Mouse (Mus musculus): Measurements from ENCODE around the gene Taf6.
"Not testable (repeated sequence)": the region's sequence is repeated elsewhere in the genome, so short reads cannot be mapped to it uniquely, and the experiment has no call there.

Taf6 gene

DNA sequence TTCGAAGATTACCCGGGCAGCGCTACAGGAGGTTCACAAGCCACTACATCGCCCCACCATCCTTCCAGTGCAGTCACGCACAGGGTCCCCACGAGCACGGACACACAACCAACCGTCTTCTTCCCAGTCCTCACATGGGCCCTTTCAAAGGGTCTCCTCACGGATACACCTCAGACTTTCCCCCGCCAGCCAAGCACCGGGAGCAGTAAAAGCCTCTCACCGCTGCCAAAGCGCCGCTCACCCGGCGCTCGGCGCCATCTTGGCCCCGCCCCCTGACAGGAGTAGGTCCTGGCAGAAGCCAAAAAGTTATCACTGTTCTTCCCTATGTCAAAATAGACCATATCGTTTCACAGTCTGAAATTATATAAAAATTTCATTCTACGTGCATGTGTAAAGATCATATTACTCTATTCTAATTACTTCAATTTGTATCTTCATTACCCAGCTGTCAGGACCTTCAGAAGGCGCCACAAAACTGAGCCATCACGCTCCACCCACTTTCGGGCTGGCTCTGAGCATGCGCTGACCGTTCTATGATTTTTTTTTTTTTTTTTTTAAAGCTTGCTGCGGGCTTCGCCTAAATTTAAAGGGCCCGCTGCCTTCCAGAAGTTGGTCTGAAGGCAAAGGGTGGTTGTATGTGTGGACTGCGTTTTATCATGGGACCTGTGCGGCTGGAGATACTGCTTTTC, at the start of gene Taf6, which contains the start of gene Cnpy4:
Taf6 (minus strand) TSS at position 502 of the 689 bp plus-strand sequence.
Cnpy4 (plus strand) TSS at position 536 of the 689 bp plus-strand sequence.
- DNase-seq: peak; percentile 75

DNA sequence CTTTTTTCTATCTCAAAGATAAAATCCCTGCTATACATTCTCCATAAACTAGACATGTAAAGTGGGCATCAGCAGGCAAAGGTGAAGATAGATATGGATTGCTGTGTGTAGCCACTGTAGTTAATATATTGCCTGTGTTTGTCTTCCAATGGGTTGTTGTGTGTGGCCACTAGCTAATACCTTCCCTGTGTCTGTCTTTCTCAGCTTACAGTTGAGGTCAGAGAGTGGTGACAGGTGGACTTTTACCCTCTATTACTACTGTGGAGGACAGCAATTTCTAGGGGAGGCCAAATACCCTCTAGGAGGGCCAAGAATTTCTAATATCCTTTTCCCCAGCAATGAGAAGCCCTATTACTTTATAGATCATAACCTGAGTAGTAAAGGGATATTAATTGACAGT, 47.0 kb upstream of the Taf6 start:
- DNase-seq: no peak

DNA sequence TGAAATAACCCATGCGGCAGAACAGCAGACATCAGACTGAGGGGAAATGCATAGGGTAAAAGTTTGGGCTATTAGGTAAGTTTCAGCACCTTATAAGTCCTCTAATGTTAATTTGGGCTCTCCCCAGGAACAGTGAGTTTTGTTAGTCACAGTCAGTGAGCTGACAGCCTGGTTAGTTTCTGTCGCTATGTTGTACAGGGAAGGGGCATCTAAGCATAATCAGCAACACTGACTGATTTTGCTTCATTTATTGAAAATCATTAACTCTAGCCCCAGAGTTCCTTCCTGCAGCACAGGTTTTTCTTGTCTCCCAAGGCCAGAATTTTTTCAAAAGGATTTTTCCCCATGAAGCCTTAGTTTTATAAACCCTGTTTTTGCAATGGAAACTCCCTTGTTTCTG, 46.5 kb upstream of the Taf6 start:
- no peak for DNase-seq

DNA sequence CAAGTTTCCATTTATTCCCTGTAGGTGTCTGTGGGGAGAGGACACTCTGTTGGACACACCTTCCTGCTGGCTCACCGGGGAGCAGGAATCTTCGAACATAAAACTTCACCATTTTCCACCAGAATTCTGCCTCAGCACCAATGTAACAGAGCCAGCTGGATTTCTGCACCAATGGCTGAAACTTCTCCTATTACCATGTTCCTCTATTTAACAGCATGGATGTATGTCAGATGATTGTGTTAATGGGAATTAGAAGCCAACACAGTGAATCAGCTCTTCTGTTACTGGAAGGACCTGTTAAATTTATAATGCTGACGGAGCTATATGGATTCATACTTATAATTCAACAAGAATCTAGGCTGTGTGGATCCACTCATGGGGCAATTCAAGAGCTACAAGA, 42.3 kb upstream of the Taf6 start:
- no peak for DNase-seq

DNA sequence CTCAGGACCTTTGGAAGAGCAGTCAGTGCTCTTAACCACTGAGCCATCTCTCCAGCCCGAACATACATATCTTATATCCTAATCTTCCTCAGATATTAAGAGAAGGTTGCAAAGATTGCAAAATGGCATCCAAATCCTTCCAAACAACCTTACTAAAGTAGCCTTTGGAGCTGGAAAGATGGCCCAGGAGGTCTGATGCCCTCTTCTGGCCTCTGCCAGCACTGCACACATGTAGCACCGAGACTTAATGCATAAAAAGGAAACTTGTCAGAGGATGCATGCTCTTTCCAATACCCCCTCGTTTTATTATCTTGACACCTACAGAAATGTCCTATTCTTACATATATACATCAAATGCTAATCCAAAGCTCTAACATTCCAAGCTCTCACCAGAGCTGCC, 40.8 kb upstream of the Taf6 start:
- peak; percentile 38 for DNase-seq

DNA sequence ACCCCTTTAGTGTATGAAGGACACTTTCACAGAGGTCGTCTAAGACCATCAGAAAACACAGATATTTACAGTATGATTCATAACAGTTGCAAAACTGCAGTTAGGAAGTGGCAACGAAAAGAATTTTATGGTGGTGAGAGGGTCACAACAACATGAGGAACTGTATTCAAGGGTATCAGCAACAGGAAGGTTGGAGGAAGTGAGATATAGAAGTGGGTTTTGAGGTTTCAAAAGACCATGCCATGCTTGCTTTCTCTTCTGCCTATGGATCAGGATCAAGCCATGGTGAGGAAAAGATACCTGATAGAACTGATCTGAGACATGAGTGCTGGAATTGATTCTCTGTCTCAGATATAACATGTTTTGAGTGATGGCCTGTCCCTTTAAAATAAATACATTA, 40.1 kb upstream of the Taf6 start:
- no peak for DNase-seq

DNA sequence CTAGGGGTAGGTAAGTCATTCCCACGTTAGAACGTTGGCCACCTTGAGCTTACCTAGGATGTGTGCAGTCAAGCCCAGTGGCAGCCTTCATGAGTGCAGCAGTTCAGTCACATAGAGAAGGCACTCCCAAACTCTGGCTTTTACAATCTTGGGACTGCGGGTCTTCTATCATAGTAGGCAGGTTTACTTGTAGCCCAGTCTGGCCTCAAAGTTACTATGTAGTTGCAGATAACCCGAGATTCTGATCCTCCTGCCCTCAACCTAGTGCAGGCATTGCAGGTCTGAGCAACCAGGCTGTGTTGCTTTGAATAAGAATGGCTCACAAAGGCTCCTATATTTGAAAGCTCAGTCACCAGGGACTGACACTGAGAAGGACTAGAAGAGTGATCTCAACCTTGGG, 39.2 kb upstream of the Taf6 start:
- no peak for DNase-seq

DNA sequence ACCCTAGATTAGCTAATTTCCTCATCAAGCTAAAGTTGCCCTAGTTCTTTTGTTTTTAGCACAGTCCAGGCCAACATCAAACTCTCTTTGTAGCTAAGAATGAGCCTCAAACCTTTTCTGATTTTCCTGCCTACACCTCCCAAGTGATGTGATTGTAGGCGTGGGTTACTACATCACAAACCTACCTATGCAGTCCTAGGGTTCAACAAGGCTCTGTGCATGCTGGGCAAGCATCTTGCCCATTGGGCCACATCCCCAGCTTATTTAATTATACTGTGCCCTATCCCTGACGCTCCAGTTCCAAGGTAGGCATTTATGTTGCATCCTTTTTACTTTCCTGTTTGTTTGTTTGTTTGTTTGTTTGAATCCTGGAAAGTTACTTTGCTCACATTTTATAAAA, 38.4 kb upstream of the Taf6 start, which contains the start of gene Nxpe5:
Nxpe5 (plus strand) TSS at position 199 of the 400 bp plus-strand sequence.
- DNase-seq: no peak

DNA sequence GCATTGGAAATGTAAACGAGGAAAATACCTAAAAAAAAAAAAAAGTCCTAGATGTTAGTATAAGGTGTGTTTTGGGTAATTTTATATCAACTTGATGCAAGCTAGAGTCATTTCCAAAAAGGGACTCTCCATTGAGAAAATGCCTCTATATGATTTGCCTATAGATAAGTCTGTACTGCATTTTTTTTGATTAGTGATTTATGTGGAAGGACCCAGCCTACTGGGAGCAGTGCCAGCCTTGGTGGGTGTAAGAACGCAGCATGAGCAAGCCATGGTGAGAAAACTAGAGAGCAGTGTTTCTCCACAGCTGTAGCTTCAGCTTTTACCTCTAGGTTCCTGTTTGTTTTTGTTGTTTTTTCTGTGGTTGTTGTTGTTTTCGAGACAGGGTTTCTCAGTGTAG, 36.0 kb upstream of the Taf6 start:
- DNase-seq: peak; percentile 10

DNA sequence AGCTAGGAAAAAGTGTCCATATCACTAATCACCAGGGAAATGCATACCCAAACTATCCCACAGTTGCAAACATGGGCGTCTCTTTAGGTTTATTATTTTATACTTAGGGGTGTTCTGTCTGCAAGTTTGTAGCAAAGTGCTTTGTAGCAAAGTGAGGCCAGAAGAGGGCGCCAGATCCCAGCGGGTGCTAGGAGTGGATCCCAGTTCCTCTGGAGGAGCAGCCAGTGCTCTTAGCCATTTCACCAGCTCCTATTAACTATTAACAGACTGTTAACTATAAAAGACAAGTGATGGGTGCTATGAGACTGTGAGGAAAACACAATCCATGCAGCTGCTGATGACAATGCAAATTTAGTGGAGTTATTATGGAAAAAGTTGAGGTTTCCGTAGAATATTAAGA, 34.9 kb upstream of the Taf6 start:
- DNase-seq: peak; percentile 95

DNA sequence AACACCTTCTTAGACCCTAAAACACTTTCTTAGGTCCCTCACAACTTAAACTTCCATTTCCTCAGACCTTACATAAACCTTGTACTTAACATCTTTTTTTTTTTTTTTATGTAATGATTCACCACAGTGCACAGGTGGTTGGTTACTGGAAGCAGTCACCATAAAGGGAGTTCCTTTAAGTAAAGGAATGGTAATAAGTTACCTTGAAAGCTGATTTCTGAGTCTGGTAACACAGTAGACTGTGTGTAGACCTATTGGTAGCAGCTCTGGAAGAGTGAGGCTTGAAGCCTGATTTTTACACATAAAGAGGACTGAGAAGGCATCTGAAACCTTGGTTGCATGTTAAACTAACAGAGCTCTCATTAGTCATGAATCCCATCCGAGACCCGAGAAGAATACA, 32.6 kb upstream of the Taf6 start:
- no peak for DNase-seq

DNA sequence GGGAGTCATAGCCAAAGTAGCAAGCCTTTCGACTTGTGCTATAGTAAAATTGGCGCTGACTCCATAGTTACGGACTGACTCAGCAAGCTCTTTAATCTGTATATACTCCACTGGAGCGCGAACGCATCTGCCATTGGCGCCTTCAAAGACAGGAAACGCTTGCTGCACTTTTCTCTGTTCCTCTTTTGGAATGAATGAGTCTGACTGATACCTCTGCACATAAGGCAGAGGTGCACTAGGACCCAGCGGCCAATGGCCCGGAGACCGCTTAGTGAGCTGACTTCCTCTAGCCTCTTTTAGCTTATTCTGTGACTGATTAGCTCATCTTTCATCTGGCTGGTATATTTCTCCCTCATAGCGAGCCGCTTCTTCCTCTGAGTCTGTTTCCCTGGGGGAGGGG, 29.4 kb upstream of the Taf6 start:
- DNase-seq: not testable (repeated sequence)

DNA sequence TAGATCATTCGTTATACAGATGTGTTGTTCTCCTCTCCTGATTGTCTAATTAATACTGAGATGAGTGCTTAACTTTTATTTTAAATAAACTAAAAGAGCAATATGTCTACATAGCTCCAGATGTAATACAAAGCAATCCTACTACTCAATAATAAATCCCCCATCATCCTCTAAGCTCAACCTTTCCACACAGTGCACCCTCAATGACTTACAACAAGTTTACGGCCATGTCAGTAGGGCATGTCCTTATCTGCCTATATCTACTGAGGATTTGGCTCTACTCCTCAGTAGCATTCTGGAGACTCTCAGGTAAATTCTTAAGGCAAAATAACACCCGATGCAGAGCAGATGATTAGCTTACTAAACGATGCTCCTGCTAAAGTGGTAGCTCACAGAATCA, 20.6 kb upstream of the Taf6 start:
- no peak for DNase-seq

DNA sequence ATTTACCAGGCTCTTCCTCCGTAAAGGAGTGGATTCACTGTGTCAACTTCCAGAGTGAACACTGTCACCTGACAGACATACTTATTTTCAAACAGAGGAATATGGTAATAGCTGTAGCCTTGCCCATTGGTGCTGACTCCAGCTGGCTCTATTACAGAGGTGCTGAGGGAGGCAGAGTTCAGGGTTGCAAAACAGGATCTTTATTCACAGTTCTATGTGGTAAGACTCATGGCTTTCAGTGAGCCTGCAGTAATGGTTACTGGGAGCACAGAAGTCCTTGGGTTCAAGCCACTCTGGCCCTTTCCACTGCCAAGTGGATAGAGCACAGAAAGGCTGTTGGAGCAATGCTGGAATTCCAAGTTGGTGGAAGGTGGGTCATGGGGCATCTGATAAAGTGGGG, 20.0 kb upstream of the Taf6 start:
- no peak for DNase-seq

DNA sequence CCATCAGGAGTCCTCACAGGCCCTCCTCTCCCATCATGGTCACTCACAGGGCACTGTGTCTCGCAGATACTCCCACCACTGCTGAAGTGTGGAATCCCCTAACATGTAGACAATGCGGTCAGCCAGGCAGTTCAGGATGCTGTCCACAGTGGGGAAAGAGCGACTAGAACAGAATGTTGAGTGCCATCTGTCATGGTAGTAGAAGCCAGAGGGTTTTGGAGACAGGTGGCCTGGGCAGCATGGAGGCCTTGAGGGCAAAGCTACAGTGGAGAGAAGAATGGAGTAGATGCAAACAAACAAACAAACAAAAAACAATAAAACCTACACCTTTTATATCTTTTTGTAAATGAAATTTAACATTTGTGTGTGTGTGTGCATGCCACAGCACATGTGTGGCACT, 14.8 kb upstream of the Taf6 start:
- no peak for DNase-seq

DNA sequence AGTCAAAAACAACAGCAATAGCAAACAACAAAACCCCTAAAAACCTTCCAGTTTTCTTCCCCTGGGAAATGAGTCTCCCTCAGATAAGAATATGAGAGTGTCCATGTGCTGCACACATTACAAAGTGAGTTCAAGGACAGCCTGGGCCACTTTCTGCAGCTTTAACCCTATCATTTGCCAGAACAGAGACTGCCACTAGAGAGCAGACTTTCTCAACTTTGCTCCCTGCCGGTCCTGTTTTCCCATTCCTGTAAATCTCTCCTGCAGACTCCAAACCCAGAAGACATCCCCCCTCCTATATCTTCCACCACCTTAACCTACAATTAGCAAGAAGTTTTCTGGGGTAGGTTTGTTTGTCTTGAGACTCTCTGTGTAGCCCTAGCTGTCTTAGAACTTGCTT, 12.3 kb upstream of the Taf6 start:
- no peak for DNase-seq

DNA sequence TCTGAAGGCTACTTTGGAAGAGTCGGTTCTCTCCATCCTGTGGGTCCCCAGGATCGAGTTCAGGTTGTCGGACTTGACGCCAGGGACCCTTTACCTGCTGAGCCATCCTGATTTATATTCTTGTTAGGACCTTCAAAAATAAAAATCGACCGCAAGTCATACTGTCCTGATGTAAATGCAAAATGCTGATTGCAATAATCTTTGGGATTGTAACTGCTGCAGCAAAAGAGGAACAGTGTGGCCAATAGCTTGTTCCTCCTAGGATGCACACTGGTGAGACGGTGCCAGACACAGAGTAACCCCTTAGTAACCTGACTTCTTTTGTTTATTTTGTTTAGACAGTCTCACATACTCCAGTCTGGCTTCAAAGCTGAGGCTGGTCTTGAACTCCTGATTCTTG, 8.2 kb upstream of the Taf6 start:
- no peak for DNase-seq

DNA sequence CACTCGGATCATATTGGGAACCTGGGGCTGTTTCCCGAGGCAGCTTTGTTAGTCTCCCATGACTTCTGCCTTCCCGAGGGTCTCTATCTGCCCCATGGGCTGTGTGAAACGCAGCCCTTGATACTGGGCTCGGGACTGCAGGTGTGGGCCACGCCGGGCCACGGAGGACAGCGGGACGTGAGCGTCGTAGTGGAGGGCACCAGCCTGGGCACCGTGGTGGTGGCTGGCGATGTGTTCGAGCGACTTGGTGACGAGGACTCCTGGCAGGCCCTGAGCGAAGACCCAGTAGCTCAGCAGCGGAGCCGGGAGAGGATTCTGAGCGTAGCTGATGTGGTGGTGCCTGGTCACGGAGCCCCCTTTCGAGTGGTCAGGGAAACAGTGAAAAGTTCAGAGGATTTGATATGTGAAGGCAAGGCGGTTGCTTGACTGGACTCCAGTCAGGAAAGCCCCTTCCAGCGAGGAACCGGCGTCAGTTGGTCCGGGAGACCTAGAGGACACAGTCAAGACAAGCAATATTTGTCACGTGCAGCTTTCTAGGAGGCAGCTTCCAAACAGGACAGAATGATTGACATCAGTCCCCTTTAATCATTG, 7.6 kb upstream of the Taf6 start:
- DNase-seq: peak; percentile 33

DNA sequence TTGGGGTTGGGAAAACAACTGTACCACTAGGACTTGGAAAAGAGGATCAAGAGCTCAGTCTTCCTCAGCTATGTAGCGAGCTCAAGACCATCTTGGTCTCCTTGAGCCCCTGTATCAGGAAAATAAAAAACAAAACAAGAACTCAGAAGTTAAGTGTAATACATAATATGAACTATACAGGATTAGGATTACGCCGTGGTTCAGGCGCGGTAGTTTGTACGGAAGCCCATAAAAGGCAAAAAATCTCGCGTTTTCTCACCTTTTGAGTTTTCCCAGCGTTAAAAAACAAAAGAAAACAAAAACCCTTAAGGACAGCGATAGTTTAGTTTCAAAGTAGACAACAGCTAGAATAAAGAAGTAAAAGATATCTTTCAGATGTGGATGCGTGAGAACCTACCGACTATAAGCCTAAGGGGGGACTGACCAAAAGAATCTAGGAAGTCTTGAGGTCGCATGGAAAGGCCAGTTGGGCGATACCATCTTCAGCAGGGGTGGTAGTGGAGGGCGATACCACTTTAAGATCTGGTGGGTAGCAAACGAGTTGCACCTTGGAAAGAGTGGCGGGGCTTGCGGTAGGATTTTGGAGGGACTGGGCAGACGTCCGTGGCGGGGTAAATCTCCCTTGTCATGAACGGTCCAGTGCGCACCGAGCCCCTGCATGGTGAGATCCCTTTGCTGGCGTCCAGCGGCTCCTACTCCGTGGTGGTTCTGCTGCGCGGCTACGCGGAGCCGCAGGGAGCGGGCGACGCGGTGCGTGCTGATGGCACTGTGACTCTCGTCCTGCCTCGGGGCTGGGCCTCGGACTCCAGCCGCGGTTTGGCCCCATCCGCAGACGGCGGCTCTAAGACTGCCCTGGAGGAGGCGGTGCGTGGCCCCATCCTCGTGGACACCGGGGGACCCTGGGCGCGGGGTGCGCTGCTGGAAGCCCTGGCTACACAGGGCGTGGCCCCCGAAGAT, 6.8 kb upstream of the Taf6 start, which contains the start of gene Mblac1:
Mblac1 (plus strand) TSS at position 544 of the 957 bp plus-strand sequence.
- DNase-seq: peak; percentile 71

DNA sequence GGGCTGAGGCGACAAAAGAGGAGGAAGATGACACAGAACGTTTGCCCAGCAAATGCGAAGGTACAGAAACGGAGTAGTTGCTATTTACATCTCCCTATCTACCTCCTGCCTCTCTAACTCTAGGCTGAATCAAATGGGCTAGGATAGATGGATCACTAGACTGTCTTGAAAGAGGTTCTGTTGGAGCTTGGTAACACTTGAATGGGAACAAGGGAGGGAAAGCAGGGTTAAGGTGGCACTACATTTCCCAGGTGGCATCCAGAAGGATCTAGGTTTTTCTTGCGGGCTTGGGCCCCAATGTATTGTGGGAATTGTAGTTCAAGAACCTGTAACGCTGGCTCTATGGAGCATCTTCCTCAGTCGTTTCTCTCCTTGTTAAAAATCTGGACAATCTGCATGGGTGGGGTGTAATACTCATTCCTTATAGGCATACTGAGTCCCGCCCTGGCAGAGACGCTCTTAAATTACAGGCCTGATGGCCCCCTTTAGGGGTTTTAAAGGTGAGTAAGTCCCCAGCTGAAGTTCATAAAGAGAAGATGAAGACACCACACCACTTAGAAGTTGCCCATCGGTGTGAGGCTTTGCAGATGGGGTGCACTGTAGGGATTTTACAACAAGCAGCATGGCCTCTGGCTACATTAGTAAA, 533 bp upstream of the Taf6 start:
- DNase-seq: peak; percentile 48

DNA sequence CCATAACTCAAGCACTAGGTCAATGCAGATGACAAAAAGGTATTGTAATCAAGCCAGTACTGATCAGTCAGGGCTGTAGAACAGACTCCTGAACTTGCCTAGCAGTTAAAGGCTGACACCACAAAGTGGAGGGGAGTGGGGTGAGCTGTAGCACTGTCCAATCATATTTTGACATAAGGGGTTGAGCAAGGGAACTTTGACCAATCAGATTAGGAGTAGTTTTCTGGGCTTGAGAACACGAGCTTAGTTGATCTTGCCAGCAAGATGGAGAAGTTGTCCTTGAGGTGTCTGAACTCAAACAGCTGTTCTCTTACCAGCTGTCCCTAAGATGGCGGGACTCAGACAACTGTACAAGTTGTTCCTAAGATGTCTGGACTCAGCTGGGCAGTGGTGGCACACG, 14.0 kb downstream of the Taf6 start:
- no peak for DNase-seq

DNA sequence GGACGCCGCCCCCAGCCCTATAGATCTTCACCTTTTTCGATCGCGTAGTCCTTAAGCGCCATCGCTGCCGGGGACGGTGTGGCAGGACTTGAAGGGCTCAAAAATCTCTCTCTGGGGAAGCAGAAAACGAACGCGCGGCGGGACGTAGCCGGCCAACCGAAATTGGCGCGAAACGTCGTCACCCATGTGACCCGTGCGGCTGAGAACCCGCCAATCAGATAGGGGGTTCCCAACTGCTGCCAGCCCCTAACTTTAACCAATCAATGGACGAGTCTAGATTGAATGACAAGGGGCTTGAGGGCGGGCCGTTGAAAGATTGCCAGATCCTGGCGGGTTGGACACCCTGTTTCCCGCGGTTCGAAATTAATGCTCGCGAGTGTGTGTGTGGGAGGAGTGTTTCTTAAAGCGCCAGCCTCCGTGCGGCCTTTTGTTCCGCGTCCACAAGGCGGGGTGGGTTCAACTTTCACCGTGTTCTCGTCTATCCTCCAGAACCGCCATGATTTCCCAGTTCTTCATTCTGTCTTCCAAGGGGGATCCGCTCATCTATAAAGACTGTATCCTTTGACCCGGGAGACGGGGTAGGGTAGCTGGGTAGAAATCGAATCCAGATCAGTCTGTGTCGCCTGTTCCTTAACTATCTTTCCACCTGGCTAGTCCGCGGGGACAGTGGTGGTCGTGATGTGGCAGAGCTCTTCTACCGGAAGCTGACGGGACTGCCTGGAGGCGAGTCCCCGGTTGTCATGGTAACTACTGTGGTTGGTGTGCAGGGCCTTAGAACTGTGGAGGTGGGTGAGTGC, 15.4 kb downstream of the Taf6 start, which contains the start of the genes Ap4m1 and Mcm7:
Ap4m1 (plus strand) TSS at position 308 of the 797 bp plus-strand sequence.
Mcm7 (minus strand) TSS at position 728 of the 797 bp plus-strand sequence.
- DNase-seq: peak; percentile 96

Measured in right cerebral cortex, postnatal 14 days (tissue).